Mouse (Mus musculus) myocyte (in vitro differentiated cells): ENCODE measurements around the gene Spon1.

Source experiments
- E2F4 ChIP-seq: IDR thresholded peaks from one replicate; pipeline ENCODE4 v1.6.1; 2011; ENCODE audit warnings: mild to moderate bottlenecking, control low read depth, moderate library complexity; ENCODE audit not compliant: insufficient read depth
- MAX ChIP-seq: IDR thresholded peaks from one replicate; pipeline ENCODE4 v1.6.1; 2011; ENCODE audit warnings: low read depth, mild to moderate bottlenecking, control low read depth
- MYOD1 ChIP-seq, 3 experiments: IDR thresholded peaks; one replicate each; pipeline ENCODE4 v1.6.1; 2011; ENCODE audit warnings: control low read depth in 2 of 3, low read depth in 2 of 3, mild to moderate bottlenecking in 2 of 3, moderate library complexity in 1 of 3; ENCODE audit not compliant: insufficient read length in 2 of 3, control insufficient read depth in 1 of 3
- MYOG ChIP-seq, 3 experiments: IDR thresholded peaks; one replicate each; pipeline ENCODE4 v1.6.1; 2011; ENCODE audit warnings: control low read depth in 2 of 3, low read depth in 2 of 3, mild to moderate bottlenecking in 2 of 3; ENCODE audit not compliant: insufficient read length in 2 of 3, control insufficient read depth in 1 of 3, insufficient read depth in 1 of 3
- POLR2A ChIP-seq: IDR thresholded peaks from one replicate; pipeline ENCODE4 v1.6.1; 2011; ENCODE audit warnings: low read depth, mild to moderate bottlenecking, control low read depth, moderate library complexity; ENCODE audit not compliant: insufficient read length
- POLR2AphosphoS2 ChIP-seq: IDR thresholded peaks from one replicate; pipeline ENCODE4 v1.6.1; 2011; ENCODE audit warnings: low read depth, control low read depth; ENCODE audit not compliant: insufficient read length
- TCF12 ChIP-seq: IDR thresholded peaks from one replicate; pipeline ENCODE4 v1.6.1; 2011; ENCODE audit warnings: mild to moderate bottlenecking, control low read depth; ENCODE audit not compliant: poor library complexity, insufficient read depth, severe bottlenecking
- USF1 ChIP-seq: IDR thresholded peaks from one replicate; pipeline ENCODE4 v1.6.1; 2011; ENCODE audit warnings: low read depth, mild to moderate bottlenecking, control low read depth, moderate library complexity

GRCm38 (mm10) chr7:113773436-113773835 is 7.6 kb downstream of the Spon1 start:
- TF ChIP-seq POLR2AphosphoS2 (no peak), MYOD1 (IDR thresholded peaks at IDR 0.05; ENCODE audit: control insufficient read depth in 1 of 3, insufficient read length in 2 of 3, low read depth in 2 of 3) (no peak), POLR2A (no peak), USF1 (no peak), TCF12 (no peak), MAX (no peak), MYOG (IDR thresholded peaks at IDR 0.05; ENCODE audit: control insufficient read depth in 1 of 3, insufficient read depth in 1 of 3, insufficient read length in 2 of 3, low read depth in 2 of 3) (no peak), E2F4 (no peak)
